Comparison of ENCODE assay signal across 19 mouse cellular contexts in the genomic region with DNA sequence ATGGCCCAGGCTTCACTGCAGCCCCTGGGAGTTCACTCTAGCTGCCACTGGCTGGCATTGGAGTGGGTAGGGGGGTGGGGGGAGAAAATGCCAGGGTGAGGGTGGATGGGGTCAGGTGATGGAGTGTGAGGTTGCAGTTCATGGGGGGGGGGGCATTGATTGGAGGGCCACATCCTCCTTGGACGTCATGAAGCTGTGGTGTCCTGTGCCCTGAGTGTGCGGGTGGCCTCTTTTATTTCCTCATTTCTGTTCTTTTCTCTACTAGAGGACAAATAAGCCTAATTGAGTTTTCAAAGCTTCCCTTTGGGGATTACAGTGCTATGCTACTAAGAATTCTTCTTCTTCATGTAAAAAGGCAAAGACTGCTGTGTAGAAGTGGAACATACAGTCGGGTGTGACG.
"Had no signal": no experiment of that assay in that cellular context is flagged by ENCODE, and none has a peak within 500 bp of the region (broad histone marks: within the 10 kb centered on the region; RNA-seq: fewer than 3 reads in every experiment).

No protein-coding gene starts in this region.

- H3K4me2 ChIP-seq: lung, embryonic 14.5 days; midbrain, embryonic 12.5 days; neural tube, embryonic 13.5 days; neural tube, embryonic 15.5 days had no signal

- H3K4me1 ChIP-seq: midbrain, embryonic 10.5 days; midbrain, embryonic 12.5 days had no signal

- DNase-seq: lung, adult 18-20 months; lung, embryonic 14.5 days; lung, postnatal 10 days; lung, postnatal 4 days; midbrain, embryonic 14.5 days; retina, postnatal 1 day; right cerebral cortex, adult 18-20 months; right cerebral cortex, postnatal 25 days; right cerebral cortex, postnatal 4 days; spleen, adult 18-20 months; thymus, adult 18-20 months; thymus, postnatal 14 days; thymus, postnatal 36 days had no signal

- H3K9me3 ChIP-seq: midbrain, embryonic 10.5 days; midbrain, embryonic 12.5 days; neural tube, embryonic 13.5 days; neural tube, embryonic 15.5 days had no signal

- ATAC-seq: midbrain, embryonic 16.5 days had no signal

- H3K27me3 ChIP-seq: midbrain, embryonic 12.5 days; neural tube, embryonic 13.5 days; neural tube, embryonic 15.5 days had no signal

- H3K4me3 ChIP-seq: midbrain, embryonic 10.5 days; midbrain, embryonic 12.5 days; myocyte; neural tube, embryonic 13.5 days; neural tube, embryonic 15.5 days had no signal

- H3K9ac ChIP-seq: lung, embryonic 14.5 days; midbrain, embryonic 12.5 days; neural tube, embryonic 13.5 days; neural tube, embryonic 15.5 days had no signal

- H3K27ac ChIP-seq: midbrain, embryonic 10.5 days; midbrain, embryonic 12.5 days; neural tube, embryonic 13.5 days; neural tube, embryonic 15.5 days had no signal
